Mouse (Mus musculus) testis, postnatal 14 days (tissue): ENCODE measurements at regions not wholly inside any gene's neighbourhood (a gene's known extent, or its start where the extent isn't known, plus 50 kb on each side); places are given as distances from the start of the nearest gene placed in this dataset.
"Not testable (repeated sequence)": the region's sequence is repeated elsewhere in the genome, so short reads cannot be mapped to it uniquely, and the experiment has no call there.

Experiments
- DNase-seq: peaks from one replicate; pipeline ENCODE4 v3.0.0; 2021; ENCODE audit warnings: low spot score

DNA sequence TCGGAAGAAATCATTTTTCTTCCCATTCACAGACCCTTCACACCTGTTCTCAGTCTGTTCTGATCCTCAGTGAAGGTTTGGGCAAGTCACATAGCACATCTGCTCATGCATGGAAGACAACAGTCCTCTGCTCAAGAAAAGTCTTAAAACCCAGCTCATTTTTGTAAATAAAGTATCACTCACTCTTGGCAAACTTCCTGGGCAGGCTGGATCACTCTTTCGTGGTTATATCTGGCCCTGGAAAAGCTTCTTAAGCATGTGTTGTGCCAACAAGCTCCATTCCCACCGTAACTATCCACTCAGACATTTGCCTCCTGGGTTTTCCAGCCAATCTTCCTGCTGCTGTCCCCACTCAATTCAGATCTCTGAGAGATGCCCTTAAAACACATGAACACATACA lies 103.2 kb upstream of the Cep85l start:
- no peak for DNase-seq

GRCm38 (mm10) chr10:53470200-53470599 lies 90.5 kb upstream of the Cep85l start:
- DNase-seq, result no peak

- DNase-seq, result peak; percentile 14
These were observed 89.9 kb upstream of the Cep85l start for GRCm38 (mm10) chr10:53469611-53470010.

DNA sequence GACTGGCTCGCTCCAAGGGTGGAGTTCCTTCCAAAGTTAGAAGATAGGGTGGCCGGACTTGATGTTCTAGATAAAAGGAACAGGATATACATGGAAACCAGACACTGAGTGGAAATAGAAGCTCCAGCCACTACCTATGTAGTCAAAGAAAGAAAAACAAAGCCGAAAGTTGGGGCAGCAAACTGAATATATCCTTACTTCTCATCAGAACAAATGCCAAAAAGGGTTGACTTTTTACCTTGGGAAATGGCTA lies 88.5 kb upstream of the Cep85l start:
- no peak for DNase-seq

DNA sequence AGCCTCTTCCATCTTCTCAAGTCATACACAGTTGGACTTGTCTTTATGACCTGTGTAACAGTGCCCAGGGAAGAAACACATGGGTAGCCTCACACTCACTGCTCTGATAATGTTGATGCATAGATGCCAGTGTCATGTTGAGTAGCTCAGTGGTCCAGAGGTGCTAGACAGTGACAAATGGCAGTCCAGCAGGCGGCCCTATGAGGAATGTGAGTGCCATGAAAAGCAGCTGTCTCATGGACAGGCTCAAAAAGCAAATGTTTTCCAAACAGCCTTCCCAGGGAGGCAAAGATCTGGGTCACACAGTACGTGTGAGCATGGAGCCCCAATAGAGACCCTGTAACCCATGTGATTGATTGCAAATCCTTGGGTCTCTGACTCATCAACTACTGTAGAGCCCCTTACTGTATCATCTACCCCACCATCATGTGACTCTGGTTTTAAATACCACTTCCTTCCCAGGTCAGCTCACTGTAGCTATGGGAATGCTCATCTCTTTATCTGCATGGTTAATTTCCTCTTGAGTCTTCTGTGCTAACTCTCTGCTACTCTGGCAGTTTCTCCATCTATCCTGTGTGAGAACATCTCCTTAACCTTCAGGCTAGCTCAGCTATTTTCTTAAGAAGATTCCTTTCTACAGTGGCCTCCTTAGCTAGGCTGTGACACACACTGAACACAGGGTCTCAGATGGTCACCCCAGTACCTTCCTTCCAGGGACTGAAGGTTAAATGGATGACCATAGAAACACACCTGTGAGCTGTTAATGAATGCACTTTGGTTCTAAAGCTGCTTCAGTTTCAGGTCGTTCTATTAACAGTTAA lies 87.9 kb upstream of the Cep85l start:
- no peak for DNase-seq

DNA sequence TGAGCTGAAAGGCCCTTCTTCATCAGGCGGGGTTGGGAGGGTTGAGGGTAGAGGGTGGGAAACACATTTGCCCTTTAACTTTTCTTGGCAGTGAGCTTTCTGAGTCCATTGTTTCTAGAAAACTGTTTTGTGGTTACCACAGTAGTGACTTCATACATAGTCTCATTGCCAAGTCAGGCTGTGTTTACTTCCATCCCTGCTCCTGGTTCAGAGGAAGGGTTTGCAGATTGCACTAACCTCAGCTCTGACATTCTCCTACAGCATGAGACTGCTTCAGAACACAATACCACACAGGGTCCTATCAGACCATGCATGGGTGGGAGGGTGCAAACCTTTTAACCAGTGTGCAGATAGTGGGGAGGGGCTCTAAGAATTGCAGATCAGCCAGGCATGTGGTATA lies 87.1 kb upstream of the Cep85l start:
- DNase-seq, result no peak

GRCm38 (mm10) chr10:53466261-53466660 lies 86.5 kb upstream of the Cep85l start:
- DNase-seq, result no peak

GRCm38 (mm10) chr10:53464581-53464980 lies 84.8 kb upstream of the Cep85l start:
- no peak for DNase-seq

- no peak for DNase-seq
These were observed 84.3 kb upstream of the Cep85l start for GRCm38 (mm10) chr10:53464006-53464405.

DNA sequence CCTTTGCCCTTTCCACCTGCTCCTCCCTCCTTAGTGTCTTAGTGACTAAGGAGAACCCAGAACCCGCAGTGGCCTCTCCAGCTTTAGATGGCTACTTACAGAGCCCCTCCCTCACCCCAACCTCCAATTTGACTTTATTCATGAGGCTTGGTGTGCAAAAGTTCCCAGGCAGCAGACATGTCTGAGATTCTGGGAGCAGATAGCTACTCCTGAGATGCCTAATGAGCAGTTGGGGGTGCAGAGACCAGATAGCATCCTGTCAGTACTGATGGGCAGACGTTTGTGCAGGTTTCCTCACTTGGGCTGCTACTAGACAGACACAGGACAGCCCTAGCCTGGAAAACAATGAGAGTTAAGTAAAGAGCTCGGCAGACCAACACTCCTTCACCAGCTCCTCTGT lies 83.7 kb upstream of the Cep85l start:
- DNase-seq, result no peak

DNA sequence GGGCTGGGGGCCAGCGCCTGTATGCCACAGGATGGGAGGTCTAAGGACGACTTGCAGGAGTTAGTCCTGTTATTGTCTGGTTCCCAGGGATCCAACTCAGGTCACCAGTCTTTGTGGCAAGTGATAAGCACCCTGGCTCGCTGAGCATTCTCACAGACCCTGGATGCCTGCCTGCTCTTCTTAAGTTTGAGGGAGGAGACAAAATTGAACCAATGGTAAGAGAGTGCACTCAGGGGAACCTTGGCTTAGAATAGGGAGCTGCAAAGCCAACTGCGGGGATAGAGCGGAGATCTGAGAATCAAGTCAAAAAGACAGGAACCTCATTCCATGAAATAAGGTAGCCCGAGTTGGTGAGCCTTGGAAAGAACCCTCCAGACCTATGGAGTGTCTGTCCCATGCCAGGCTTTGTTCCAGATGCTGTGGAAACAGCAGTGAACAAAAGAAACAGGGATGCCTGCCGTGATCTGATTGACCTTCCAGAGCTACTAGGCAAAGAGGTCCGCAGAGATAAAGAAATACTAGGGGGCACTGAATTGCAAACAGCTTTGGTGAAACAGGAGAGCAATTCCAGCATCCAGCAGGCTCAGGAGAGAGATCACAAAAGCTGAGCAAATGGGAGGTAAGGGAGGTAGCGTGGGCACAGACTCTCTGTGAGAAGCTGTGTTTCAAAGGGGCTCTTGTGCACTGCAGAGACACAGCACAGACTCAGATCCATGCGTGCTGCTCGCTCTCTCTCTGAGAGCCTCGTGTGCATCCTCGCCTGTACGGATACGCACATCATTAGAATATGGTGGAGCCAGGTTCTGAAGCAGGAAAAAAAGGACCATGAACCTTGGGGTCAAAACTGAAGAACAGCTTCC lies 82.9 kb upstream of the Cep85l start:
- DNase-seq, result no peak

DNA sequence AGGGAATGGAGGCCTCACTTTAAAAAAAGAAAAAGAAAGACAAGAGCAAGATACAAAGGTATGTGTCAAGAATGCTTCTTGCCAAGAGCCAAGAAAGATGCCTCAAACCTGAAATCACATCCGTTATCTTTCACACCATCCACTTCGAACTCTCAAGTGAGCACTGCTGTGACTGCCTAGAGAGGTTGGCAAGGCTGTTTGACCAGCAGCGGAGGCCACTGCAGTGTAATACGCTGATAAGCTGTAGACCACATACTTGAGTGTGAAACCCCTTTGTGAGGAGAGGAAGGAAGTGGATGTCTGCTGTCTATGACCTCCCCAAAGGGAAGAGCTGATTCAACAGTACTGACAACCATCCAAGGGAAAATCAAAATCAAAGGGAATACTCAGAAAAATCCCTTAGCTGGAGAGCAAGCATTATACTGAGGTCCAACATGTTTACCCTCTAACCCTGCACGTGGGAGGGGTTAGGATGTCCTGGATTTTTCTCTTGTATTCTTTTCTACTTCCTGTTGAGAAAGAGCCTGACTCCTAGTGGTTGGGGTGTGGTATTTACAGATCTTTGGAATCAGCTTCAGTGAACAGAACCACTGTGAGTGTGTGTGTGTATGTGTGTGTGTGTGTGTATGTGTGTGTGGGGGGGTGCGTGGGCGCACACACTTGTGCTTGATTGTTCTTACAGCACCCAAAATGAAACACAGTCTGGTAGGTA lies 81.5 kb upstream of the Cep85l start:
- no peak for DNase-seq

DNA sequence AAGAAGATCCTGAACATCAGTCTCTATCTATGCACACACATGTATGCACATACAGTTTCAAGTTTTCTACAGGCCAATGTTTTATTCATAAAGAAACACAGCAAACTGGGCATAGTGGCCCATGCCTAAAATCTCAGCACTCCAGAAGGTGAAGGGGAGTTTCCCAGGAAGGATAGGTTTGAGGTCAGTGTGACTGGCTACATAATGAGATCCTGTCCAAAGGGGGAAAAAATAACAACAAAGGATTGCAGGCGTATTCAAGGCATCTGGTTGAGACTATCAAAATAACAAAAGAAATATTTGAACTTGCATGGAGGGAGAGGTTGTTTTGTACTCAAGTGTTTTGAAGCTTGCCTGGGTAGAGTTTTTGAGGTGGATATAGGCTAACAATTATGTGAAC lies 80.0 kb upstream of the Cep85l start:
- not testable (repeated sequence) for DNase-seq

- no peak for DNase-seq
These were observed 76.4 kb upstream of the Cep85l start for GRCm38 (mm10) chr10:53456027-53456713.

- DNase-seq, result no peak
These were observed 65.0 kb upstream of the Cep85l start for GRCm38 (mm10) chr10:53444789-53445188.

GRCm38 (mm10) chr10:53443443-53443842 lies 63.7 kb upstream of the Cep85l start:
- no peak for DNase-seq

GRCm38 (mm10) chr10:53442912-53443311 lies 63.2 kb upstream of the Cep85l start:
- DNase-seq, result no peak

DNA sequence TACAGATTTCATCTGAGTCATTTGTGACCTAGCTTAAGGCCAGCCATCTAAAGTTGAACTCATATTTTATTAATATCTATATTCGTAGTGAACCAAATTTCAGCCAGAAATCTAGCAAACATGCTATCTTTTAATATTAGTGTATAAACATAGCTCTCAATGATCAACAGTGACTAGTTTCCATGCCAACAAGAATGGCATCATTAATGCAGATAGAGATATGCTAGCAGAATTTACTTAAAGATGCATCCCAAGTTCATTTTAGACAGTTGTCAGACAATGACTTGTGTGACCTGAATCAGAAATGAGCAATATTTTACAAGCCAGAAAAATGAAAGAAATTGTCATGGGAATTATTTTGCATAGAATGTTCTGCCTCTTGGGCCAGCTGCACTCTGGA lies 60.5 kb upstream of the Cep85l start:
- DNase-seq, result no peak

DNA sequence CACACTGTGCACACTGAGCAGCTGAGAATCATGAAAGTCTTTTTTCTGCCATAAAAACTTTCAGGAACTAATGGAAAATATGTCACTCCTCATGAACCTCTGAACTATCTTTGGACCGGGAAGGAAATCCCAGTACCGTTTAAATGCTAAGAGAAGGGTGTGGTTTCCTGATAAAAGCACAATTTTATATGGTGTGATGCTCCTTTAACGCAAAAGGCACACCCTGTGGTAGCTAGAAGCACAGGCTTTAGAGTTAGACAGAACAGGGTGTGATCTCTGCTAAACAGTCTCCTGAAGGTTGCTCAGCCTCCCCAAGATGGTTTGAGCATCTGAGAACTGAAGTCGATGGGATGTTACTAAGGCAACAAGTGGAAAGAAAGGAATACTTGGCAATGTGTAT lies 58.6 kb upstream of the Cep85l start:
- no peak for DNase-seq

GRCm38 (mm10) chr10:53437724-53438123 lies 58.0 kb upstream of the Cep85l start:
- no peak for DNase-seq

- DNase-seq, result no peak
These were observed 56.3 kb upstream of the Cep85l start for GRCm38 (mm10) chr10:53436023-53436475.

GRCm38 (mm10) chr10:53435181-53435874 lies 55.6 kb upstream of the Cep85l start:
- peak; percentile 40 for DNase-seq
